Mouse (Mus musculus): ENCODE measurements around the gene Plekhf1.

The Plekhf1 gene

GRCm38 (mm10) chr7:38227900-38228298 is at the start of gene Plekhf1:
Gene Plekhf1 (minus strand): TSS chr7:38228016.
- DNase-seq = peak; percentile 93

- no peak for DNase-seq
Measured at GRCm38 (mm10) chr7:38272551-38272950, 44.7 kb upstream of the Plekhf1 start.

GRCm38 (mm10) chr7:38271859-38272258 is 44.0 kb upstream of the Plekhf1 start:
- DNase-seq = no peak

- no peak for DNase-seq
Measured at GRCm38 (mm10) chr7:38271511-38271811, 43.6 kb upstream of the Plekhf1 start.

GRCm38 (mm10) chr7:38270703-38271510 is 43.1 kb upstream of the Plekhf1 start, which contains the start of gene Pop4:
Gene Pop4 (minus strand): TSS chr7:38271423.
- peak; percentile 85 for DNase-seq

GRCm38 (mm10) chr7:38267006-38267680 is 39.3 kb upstream of the Plekhf1 start:
- peak; percentile 63 for DNase-seq

- DNase-seq = peak; percentile 62
Measured at GRCm38 (mm10) chr7:38262406-38262805, 34.6 kb upstream of the Plekhf1 start.

GRCm38 (mm10) chr7:38259631-38260030 is 31.8 kb upstream of the Plekhf1 start:
- no peak for DNase-seq

- no peak for DNase-seq
Measured at GRCm38 (mm10) chr7:38253441-38253840, 25.6 kb upstream of the Plekhf1 start.

- no peak for DNase-seq
Measured at GRCm38 (mm10) chr7:38251494-38252216, 23.8 kb upstream of the Plekhf1 start.

GRCm38 (mm10) chr7:38242417-38242816 is 14.6 kb upstream of the Plekhf1 start:
- DNase-seq = no peak

GRCm38 (mm10) chr7:38237140-38237539 is 9.3 kb upstream of the Plekhf1 start:
- DNase-seq = no peak

GRCm38 (mm10) chr7:38236400-38237105 is 8.7 kb upstream of the Plekhf1 start:
- DNase-seq = no peak

GRCm38 (mm10) chr7:38230285-38230684 is 2.5 kb upstream of the Plekhf1 start:
- DNase-seq = no peak

- peak; percentile 24 for DNase-seq
Measured at GRCm38 (mm10) chr7:38228329-38228728, 513 bp upstream of the Plekhf1 start.

- DNase-seq = peak; percentile 86
Measured at GRCm38 (mm10) chr7:38227181-38227899, 476 bp downstream of the Plekhf1 start.

- no peak for DNase-seq
Measured at GRCm38 (mm10) chr7:38226226-38226625, 1.6 kb downstream of the Plekhf1 start.

GRCm38 (mm10) chr7:38224577-38225369 is 3.0 kb downstream of the Plekhf1 start:
- peak; percentile 83 for DNase-seq

- no peak for DNase-seq
Measured at GRCm38 (mm10) chr7:38220866-38221265, 7.0 kb downstream of the Plekhf1 start.

- no peak for DNase-seq
Measured at GRCm38 (mm10) chr7:38219526-38219925, 8.3 kb downstream of the Plekhf1 start.

GRCm38 (mm10) chr7:38218631-38219367 is 9.0 kb downstream of the Plekhf1 start:
- DNase-seq = no peak

Measured in cerebellum, adult 11 months (tissue).